Mouse (Mus musculus) heart, postnatal 25 days (tissue): ENCODE measurements around the gene Chaf1a. TPM values are rescaled to one million over a fixed set of nuclear protein-coding genes. Genes with fewer than 3 reads are reported as not detected.

Experiments used
- DNase-seq: peaks from one replicate; pipeline ENCODE4 v3.0.0; 2022; ENCODE audit warnings: low spot score
- intact Hi-C: fragments of 180-260 bp; cut with DNase I; formaldehyde crosslinking; loops from one replicate; pipeline ENCODE4 v1.15.1; 2025
- total RNA-seq, 2 experiments: library from RNA; stranded (reverse); gene quantifications; 2 replicates each; pipeline ENCODE4 v1.2.3; 2021

The Chaf1a gene
- total RNA-seq, 2 experiments from 2014 or later: 0.95 to 1.2 TPM

- peak; percentile 52 for DNase-seq
- intact Hi-C loops: loop anchor here (5.0 kb wide), 1 partner anchor 143 kb away; no protein-coding TSS in a partner anchor
Observed at GRCm38 (mm10) chr17:56109219-56110051, 69.2 kb downstream of the Chaf1a start, which contains the start of gene Plin4. Gene Plin4 (minus strand): TSS chr17:56109803.

GRCm38 (mm10) chr17:56110571-56110970, 70.3 kb downstream of the Chaf1a start:
- intact Hi-C loops: loop anchor here (5.0 kb wide), 1 partner anchor 142 kb away; no protein-coding TSS in a partner anchor
- no peak for DNase-seq

GRCm38 (mm10) chr17:56111021-56111420, 70.8 kb downstream of the Chaf1a start:
- intact Hi-C loops: loop anchor here (5.0 kb wide), 1 partner anchor 141 kb away; no protein-coding TSS in a partner anchor
- DNase-seq: no peak

GRCm38 (mm10) chr17:56111864-56112263, 71.6 kb downstream of the Chaf1a start:
- DNase-seq: no peak
- intact Hi-C loops: loop anchor here (5.0 kb wide), 1 partner anchor 140 kb away; no protein-coding TSS in a partner anchor

GRCm38 (mm10) chr17:56112743-56113142, 72.5 kb downstream of the Chaf1a start:
- no peak for DNase-seq

GRCm38 (mm10) chr17:56116193-56116592, 76.0 kb downstream of the Chaf1a start:
- DNase-seq: no peak
- intact Hi-C loops: no loop called here

More at GRCm38 (mm10) chr17:56112743-56113142, 72.5 kb downstream of the Chaf1a start:
- intact Hi-C loops: loop anchor here (5.0 kb wide), 1 partner anchor 140 kb away; no protein-coding TSS in a partner anchor

- intact Hi-C loops: no loop called here
- peak; percentile 59 for DNase-seq
Observed at GRCm38 (mm10) chr17:56117251-56117710, 77.0 kb downstream of the Chaf1a start, which contains the start of gene Plin5. Gene Plin5 (minus strand): TSS chr17:56117596.

- DNase-seq: no peak
- intact Hi-C loops: no loop called here
Observed at GRCm38 (mm10) chr17:56119431-56119830, 79.2 kb downstream of the Chaf1a start.

GRCm38 (mm10) chr17:56119981-56120880, 80.0 kb downstream of the Chaf1a start:
- DNase-seq: peak; percentile 56
- intact Hi-C loops: no loop called here

GRCm38 (mm10) chr17:56121826-56122225, 81.6 kb downstream of the Chaf1a start, which contains the start of gene Lrg1:
Gene Lrg1 (minus strand): TSS chr17:56122001.
- intact Hi-C loops: no loop called here
- no peak for DNase-seq

Other genes with a start within 250 kb of the Chaf1a start
- gene Zfp119a, start 161.5 kb upstream of the Chaf1a start, total RNA-seq: 1 to 10 TPM; 3.6 to 4.1 TPM
- 1 to 10 TPM; 4.3 to 5.3 TPM for gene Zfp959, start 148.3 kb upstream of the Chaf1a start, total RNA-seq
- gene Zfp119b, start 90.9 kb upstream of the Chaf1a start, total RNA-seq: 1 to 10 TPM; 3.1 to 3.6 TPM
- under 1 TPM; 0.75 to 0.81 TPM for gene Ebi3, start 87.8 kb upstream of the Chaf1a start, total RNA-seq
- gene Yju2, start 81.3 kb upstream of the Chaf1a start, total RNA-seq: 1 to 10 TPM; 9.6 to 9.7 TPM
- under 1 TPM; 0.49 to 0.92 TPM for gene Shd, start 70.0 kb upstream of the Chaf1a start, total RNA-seq
- under 1 TPM in 1 of 2 experiments, not detected in 1; 0.47 TPM for gene Fsd1, start 53.9 kb upstream of the Chaf1a start, total RNA-seq
- 10 to 100 TPM; 14.1 to 14.6 TPM for gene Stap2, start 34.9 kb upstream of the Chaf1a start, total RNA-seq
- gene Mpnd, start 34.7 kb upstream of the Chaf1a start, total RNA-seq: 10 to 100 TPM; 50.0 to 59.4 TPM
- 10 to 100 TPM; 17.6 to 19.8 TPM for gene Sh3gl1, start 3.8 kb upstream of the Chaf1a start, total RNA-seq
- 10 to 100 TPM; 49.7 to 51.5 TPM for gene Ubxn6, start 34.6 kb downstream of the Chaf1a start, total RNA-seq
- gene Hdgfl2, start 39.2 kb downstream of the Chaf1a start, total RNA-seq: 10 to 100 TPM; 33.6 to 36.4 TPM
- gene Plin4, start 69.4 kb downstream of the Chaf1a start, total RNA-seq: 100 to 1,000 TPM; 135 to 136 TPM
- gene Plin5, start 77.2 kb downstream of the Chaf1a start, total RNA-seq: 100 to 1,000 TPM; 143 to 166 TPM
- gene Lrg1, start 81.6 kb downstream of the Chaf1a start, total RNA-seq: 10 to 100 TPM; 53.8 to 55.0 TPM
- 1 to 10 TPM; 7.3 to 8.8 TPM for gene Sema6b, start 99.9 kb downstream of the Chaf1a start, total RNA-seq
- 1 to 10 TPM; 2.2 to 2.5 TPM for gene Tnfaip8l1, start 122.0 kb downstream of the Chaf1a start, total RNA-seq
- 10 to 100 TPM; 30.2 to 33.0 TPM for gene Mydgf, start 143.5 kb downstream of the Chaf1a start, total RNA-seq
- 10 to 100 TPM; 37.1 to 39.1 TPM for gene Dpp9, start 178.5 kb downstream of the Chaf1a start, total RNA-seq
- gene Fem1a, start 216.4 kb downstream of the Chaf1a start, total RNA-seq: 100 to 1,000 TPM; 102 to 105 TPM
- gene Ticam1, start 236.3 kb downstream of the Chaf1a start, total RNA-seq: 1 to 10 TPM; 7.6 to 9.8 TPM